Mouse (Mus musculus) liver, embryonic 14.5 days (tissue): Measurements from ENCODE around the gene Ppp2r1b. TPM values are rescaled to one million over a fixed set of nuclear protein-coding genes. Genes with fewer than 3 reads are reported as not detected.

Source experiments
- ATAC-seq: fragments of 200-750 bp; cut with Nextera tagmentation; 2 replicates; pipeline ENCODE4 v1.8.0; 2017; ENCODE audit warnings: moderate number of reproducible peaks, mild to moderate bottlenecking, moderate library complexity; ENCODE audit not compliant: insufficient read depth
- DNase-seq, 3 experiments: peaks; one replicate each; pipeline ENCODE4 v3.0.0-alpha.2; 2012 to 2013; ENCODE audit warnings: low read depth in 3 of 3, low spot score in 3 of 3
- H3K27ac ChIP-seq: fragments of 300-500 bp; sonication (generic); 2 replicates; pipeline ENCODE4 v1.5.1; 2014; ENCODE audit warnings: moderate library complexity, mild to moderate bottlenecking, control low read depth, inconsistent platforms
- H3K27me3 ChIP-seq: fragments of 300-500 bp; sonication (generic); 2 replicates; pipeline ENCODE4 v1.6.1; 2014; ENCODE audit warnings: mild to moderate bottlenecking, low read length, moderate library complexity; ENCODE audit not compliant: control insufficient read depth, insufficient read depth
- H3K36me3 ChIP-seq: fragments of 300-500 bp; sonication (generic); replicated peaks from 2 replicates; pipeline ENCODE4 v1.6.1; 2014; ENCODE audit warnings: low read depth; ENCODE audit not compliant: control insufficient read depth, insufficient read depth
- H3K4me1 ChIP-seq, 2 experiments: fragments of 200-500 bp in 1 of 2; fragments of 300-500 bp in 1 of 2; sonication (generic) in 1 of 2; replicated peaks; 2 replicates each; pipeline ENCODE4 v1.6.1; 2012 to 2014; ENCODE audit warnings: antibody characterized with exemption in 1 of 2, inconsistent platforms in 1 of 2, low read length in 1 of 2; ENCODE audit not compliant: control insufficient read depth in 2 of 2, insufficient read depth in 2 of 2
- H3K4me2 ChIP-seq: fragments of 300-500 bp; sonication (generic); 2 replicates; pipeline ENCODE4 v1.6.1; 2014; ENCODE audit warnings: low read depth, mild to moderate bottlenecking, control low read depth, moderate library complexity
- H3K4me3 ChIP-seq, 2 experiments: fragments of 200-500 bp in 1 of 2; fragments of 300-500 bp in 1 of 2; sonication (generic) in 1 of 2; 2 replicates each; pipeline ENCODE4 v1.5.1; 2012 to 2014; ENCODE audit warnings: low read depth in 2 of 2, low read length in 2 of 2, mild to moderate bottlenecking in 2 of 2, control low read depth in 1 of 2, inconsistent platforms in 1 of 2, moderate library complexity in 1 of 2; ENCODE audit not compliant: insufficient read depth in 1 of 2
- H3K9ac ChIP-seq: fragments of 300-500 bp; sonication (generic); replicated peaks from 2 replicates; pipeline ENCODE4 v1.6.1; 2014; ENCODE audit warnings: mild to moderate bottlenecking, control low read depth, moderate library complexity
- H3K9me3 ChIP-seq: fragments of 300-500 bp; sonication (generic); 2 replicates; pipeline ENCODE4 v1.6.1; 2016; ENCODE audit warnings: low read length, mixed read lengths; ENCODE audit not compliant: control insufficient read depth
- CTCF ChIP-seq: IDR thresholded peaks from 2 replicates; pipeline ENCODE4 v1.5.1; 2016; ENCODE audit warnings: antibody characterized with exemption, low read depth, control low read depth
- EP300 ChIP-seq: IDR thresholded peaks from 2 replicates; pipeline ENCODE4 v1.6.1; 2016; ENCODE audit warnings: antibody characterized with exemption, low read depth
- WGBS: fragments of 180-500 bp; shearing (Covaris S2); extraction: QIAGEN DNeasy Blood & Tissue Kit; methylation state at CpG from one replicate; pipeline ENCODE4 v1.1.7; 2014; ENCODE audit not compliant: insufficient replicate concordance; 5-methylcytosine and 5-hydroxymethylcytosine counted together
- polyA plus RNA-seq, 2 experiments: library from polyadenylated mRNA; depleted of rRNA in 1 of 2; stranded (reverse) in 1 of 2; unstranded in 1 of 2; fragments of >200 nt; fragmentation: Nextera tagmentation in 1 of 2; extraction: Ambion mirVana in 1 of 2; gene quantifications; 2 replicates each; pipeline versions ENCODE4 v1.2.1 to v1.2.3; 2012 to 2014

Gene Ppp2r1b
- polyA plus RNA-seq, 2 experiments, result 27.7 to 69.1 TPM

GRCm38 (mm10) chr9:50886870-50887269 lies 41.8 kb downstream of the Ppp2r1b start:
- TF ChIP-seq EP300, result no peak
- no peak for TF ChIP-seq CTCF
- ATAC-seq, result no peak
- 79% methylated on average over 1 of the region's 1 CpGs for WGBS
- H3K27me3 ChIP-seq, result no peaks in the 10 kb centered on the region
- H3K9me3 ChIP-seq, result no peaks in the 10 kb centered on the region
- no peaks in the 10 kb centered on the region for H3K4me1 ChIP-seq
- no peak overlapping the region for H3K27ac ChIP-seq
- H3K9ac ChIP-seq, result no peak overlapping the region
- peaks cover 20% of the 10 kb centered on the region for H3K36me3 ChIP-seq
- no peak for DNase-seq
- no peak overlapping the region for H3K4me3 ChIP-seq
- H3K4me2 ChIP-seq, result no peak overlapping the region

GRCm38 (mm10) chr9:50887351-50887750 lies 42.2 kb downstream of the Ppp2r1b start:
- no peak overlapping the region for H3K27ac ChIP-seq
- no peak for TF ChIP-seq CTCF
- TF ChIP-seq EP300, result no peak
- H3K9ac ChIP-seq, result no peak overlapping the region
- no peak overlapping the region for H3K4me2 ChIP-seq
- ATAC-seq, result no peak
- no peak for DNase-seq
- H3K36me3 ChIP-seq, result peaks cover 16% of the 10 kb centered on the region
- no peak overlapping the region for H3K4me3 ChIP-seq
- H3K9me3 ChIP-seq, result no peaks in the 10 kb centered on the region
- H3K4me1 ChIP-seq, result no peaks in the 10 kb centered on the region
- 69% methylated on average over 4 of the region's 4 CpGs for WGBS
- H3K27me3 ChIP-seq, result no peaks in the 10 kb centered on the region

- 71% methylated on average over 6 of the region's 6 CpGs for WGBS
- H3K27ac ChIP-seq, result no peak overlapping the region
- H3K9me3 ChIP-seq, result no peaks in the 10 kb centered on the region
- peaks cover 15% of the 10 kb centered on the region for H3K36me3 ChIP-seq
- ATAC-seq (no peak), DNase-seq (no peak)
- H3K27me3 ChIP-seq, result no peaks in the 10 kb centered on the region
- H3K9ac ChIP-seq, result no peak overlapping the region
- no peak overlapping the region for H3K4me3 ChIP-seq
- H3K4me1 ChIP-seq, result no peaks in the 10 kb centered on the region
- no peak overlapping the region for H3K4me2 ChIP-seq
- no peak for TF ChIP-seq CTCF
- no peak for TF ChIP-seq EP300
These were observed 44.1 kb downstream of the Ppp2r1b start for GRCm38 (mm10) chr9:50889211-50889610.

- 76% methylated on average over 4 of the region's 4 CpGs for WGBS
- no peak overlapping the region for H3K4me2 ChIP-seq
- no peak overlapping the region for H3K4me3 ChIP-seq
- DNase-seq (no peak), ATAC-seq (no peak)
- H3K27me3 ChIP-seq, result no peaks in the 10 kb centered on the region
- H3K4me1 ChIP-seq, result no peaks in the 10 kb centered on the region
- no peak overlapping the region for H3K27ac ChIP-seq
- TF ChIP-seq CTCF (no peak), EP300 (no peak)
- peaks cover 23% of the 10 kb centered on the region for H3K36me3 ChIP-seq
- H3K9ac ChIP-seq, result no peak overlapping the region
- no peaks in the 10 kb centered on the region for H3K9me3 ChIP-seq
These were observed 44.9 kb downstream of the Ppp2r1b start for GRCm38 (mm10) chr9:50889964-50890363.

- H3K9me3 ChIP-seq, result no peaks in the 10 kb centered on the region
- no peaks in the 10 kb centered on the region for H3K4me1 ChIP-seq
- ATAC-seq (no peak), DNase-seq (no peak)
- peaks cover 27% of the 10 kb centered on the region for H3K36me3 ChIP-seq
- no peak overlapping the region for H3K4me2 ChIP-seq
- 69% methylated on average over 3 of the region's 3 CpGs for WGBS
- H3K27me3 ChIP-seq, result no peaks in the 10 kb centered on the region
- no peak overlapping the region for H3K27ac ChIP-seq
- H3K4me3 ChIP-seq, result no peak overlapping the region
- TF ChIP-seq EP300, result no peak
- no peak for TF ChIP-seq CTCF
- no peak overlapping the region for H3K9ac ChIP-seq
These were observed 45.5 kb downstream of the Ppp2r1b start for GRCm38 (mm10) chr9:50890494-50891090.
